Mouse (Mus musculus) spleen, adult 2 months (tissue): Measurements from ENCODE around the gene Hsf4. TPM values are rescaled to one million over a fixed set of nuclear protein-coding genes. Genes with fewer than 3 reads are reported as not detected.
"Not testable (repeated sequence)": the region's sequence is repeated elsewhere in the genome, so short reads cannot be mapped to it uniquely, and the experiment has no call there.

Experiments used
- DNase-seq, 2 experiments: peaks; one replicate each; pipeline versions ENCODE4 v3.0.0 to v3.0.0-alpha.2; 2012 to 2021; ENCODE audit warnings: low spot score in 2 of 2, low read depth in 1 of 2
- H3K27ac ChIP-seq: fragments of 200-500 bp; 2 replicates; pipeline ENCODE4 v1.5.1; 2012; ENCODE audit warnings: low read length, inconsistent platforms; ENCODE audit not compliant: insufficient read depth
- H3K27me3 ChIP-seq: fragments of 200-500 bp; 2 replicates; pipeline ENCODE4 v1.6.1; 2012; ENCODE audit warnings: mild to moderate bottlenecking, moderate library complexity, low read length, inconsistent platforms; ENCODE audit not compliant: control insufficient read depth, insufficient read depth
- H3K36me3 ChIP-seq: fragments of 200-500 bp; 2 replicates; pipeline ENCODE4 v1.6.1; 2012; ENCODE audit warnings: mild to moderate bottlenecking, low read length, inconsistent platforms; ENCODE audit not compliant: control insufficient read depth, insufficient read depth
- H3K4me1 ChIP-seq: fragments of 200-500 bp; 2 replicates; pipeline ENCODE4 v1.6.1; 2011; ENCODE audit warnings: inconsistent platforms; ENCODE audit not compliant: control insufficient read depth, insufficient read depth, insufficient read length
- H3K4me3 ChIP-seq: fragments of 200-500 bp; 2 replicates; pipeline ENCODE4 v1.5.1; 2011; ENCODE audit warnings: mild to moderate bottlenecking, inconsistent platforms; ENCODE audit not compliant: insufficient read depth, insufficient read length; ENCODE audit errors: extremely low read depth
- CTCF ChIP-seq: fragments of 200-500 bp; IDR thresholded peaks from 2 replicates; pipeline ENCODE4 v1.5.1; 2011; ENCODE audit warnings: mild to moderate bottlenecking, inconsistent platforms; ENCODE audit not compliant: insufficient read depth, insufficient read length, insufficient replicate concordance; ENCODE audit errors: extremely low read depth
- POLR2A ChIP-seq: fragments of 200-500 bp; IDR thresholded peaks from 2 replicates; pipeline ENCODE4 v1.6.1; 2011; ENCODE audit warnings: low read depth, low read length, inconsistent platforms
- WGBS: fragments of 180-500 bp; shearing (Covaris S2); methylation state at CpG from one replicate; pipeline ENCODE4 v1.1.7; 2018; 5-methylcytosine and 5-hydroxymethylcytosine counted together
- polyA plus RNA-seq: library from polyadenylated mRNA; depleted of rRNA; stranded (reverse); fragments of >200 nt; gene quantifications from 2 replicates; pipeline ENCODE4 v1.2.3, GENCODE M21; 2012; rRNA removed

Gene Hsf4
- polyA plus RNA-seq: 2.5 and 2.7 TPM in 2 replicates

DNA sequence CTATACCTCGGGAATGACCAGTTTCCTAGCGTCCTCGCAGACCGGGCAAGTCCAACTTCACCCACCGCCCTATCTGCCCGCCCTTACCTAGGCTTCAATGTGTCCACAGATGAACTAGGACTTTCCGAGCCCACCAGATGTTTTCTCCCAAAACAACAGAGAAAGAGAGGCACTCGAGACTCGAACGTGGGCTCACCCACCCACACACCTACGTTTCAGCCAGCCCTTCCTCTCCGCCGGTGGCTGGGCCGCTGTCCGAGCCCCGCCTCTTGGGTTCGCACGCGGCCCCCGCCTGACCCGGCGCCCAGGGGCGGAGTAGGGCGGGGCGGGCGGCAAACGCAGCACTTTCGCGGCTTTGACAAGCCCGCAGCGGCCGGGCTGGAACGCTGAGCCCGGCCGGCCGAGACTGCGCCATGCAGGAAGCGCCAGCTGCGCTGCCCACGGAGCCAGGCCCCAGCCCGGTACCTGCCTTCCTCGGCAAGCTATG, at the start of gene Hsf4:
TSS of gene Hsf4 (plus strand) at position 341 of the 487 bp plus-strand sequence.
- peak in 1 of 2 experiments; percentile 40 for DNase-seq
- Histone ChIP-seq H3K27me3 (0 out of 2 replicates have a peak, but pooled peaks cover 5% of the 10 kb centered on the region), H3K4me3 (peak within 1 kb of the TSS; percentile 37; the same call in 1 of the 2 replicates), H3K27ac (no peak within 1 kb of the TSS), H3K4me1 (peaks cover 15% of the 10 kb centered on the region), H3K36me3 (peaks cover 4% of the 10 kb centered on the region)
- no peak for TF ChIP-seq POLR2A
- no peak for TF ChIP-seq CTCF
- WGBS: 4% methylated on average over 42 of the region's 42 CpGs

DNA sequence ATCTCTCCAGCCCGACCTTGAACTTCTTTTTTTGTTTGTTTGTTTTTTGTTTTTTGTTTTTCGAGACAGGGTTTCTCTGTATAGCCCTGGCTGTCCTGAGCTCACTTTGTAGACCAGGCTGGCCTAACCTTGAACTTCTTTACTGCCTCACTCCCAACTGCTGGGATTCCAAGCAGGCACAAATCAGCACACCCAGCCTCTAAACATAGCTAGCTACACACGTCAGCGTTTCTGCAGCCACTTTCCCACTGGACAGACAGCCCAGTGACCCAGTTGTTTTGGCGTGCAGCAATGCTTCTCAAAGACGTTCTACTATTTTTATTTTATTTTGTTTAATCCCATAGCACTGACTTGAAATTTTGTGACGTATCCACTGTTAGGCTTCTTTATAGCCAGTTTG, 45.8 kb upstream of the Hsf4 start:
- no peak overlapping the region for H3K4me3 ChIP-seq
- peaks cover 5% of the 10 kb centered on the region; the same call in 1 of the 2 replicates for H3K4me1 ChIP-seq
- no peaks in the 10 kb centered on the region; the same call in 1 of the 2 replicates for H3K36me3 ChIP-seq
- H3K27ac ChIP-seq: no peak overlapping the region
- no peaks in the 10 kb centered on the region for H3K27me3 ChIP-seq
- WGBS: 85% methylated on average over 7 of the region's 7 CpGs
- no peak for DNase-seq
- TF ChIP-seq POLR2A (no peak), CTCF (no peak)

DNA sequence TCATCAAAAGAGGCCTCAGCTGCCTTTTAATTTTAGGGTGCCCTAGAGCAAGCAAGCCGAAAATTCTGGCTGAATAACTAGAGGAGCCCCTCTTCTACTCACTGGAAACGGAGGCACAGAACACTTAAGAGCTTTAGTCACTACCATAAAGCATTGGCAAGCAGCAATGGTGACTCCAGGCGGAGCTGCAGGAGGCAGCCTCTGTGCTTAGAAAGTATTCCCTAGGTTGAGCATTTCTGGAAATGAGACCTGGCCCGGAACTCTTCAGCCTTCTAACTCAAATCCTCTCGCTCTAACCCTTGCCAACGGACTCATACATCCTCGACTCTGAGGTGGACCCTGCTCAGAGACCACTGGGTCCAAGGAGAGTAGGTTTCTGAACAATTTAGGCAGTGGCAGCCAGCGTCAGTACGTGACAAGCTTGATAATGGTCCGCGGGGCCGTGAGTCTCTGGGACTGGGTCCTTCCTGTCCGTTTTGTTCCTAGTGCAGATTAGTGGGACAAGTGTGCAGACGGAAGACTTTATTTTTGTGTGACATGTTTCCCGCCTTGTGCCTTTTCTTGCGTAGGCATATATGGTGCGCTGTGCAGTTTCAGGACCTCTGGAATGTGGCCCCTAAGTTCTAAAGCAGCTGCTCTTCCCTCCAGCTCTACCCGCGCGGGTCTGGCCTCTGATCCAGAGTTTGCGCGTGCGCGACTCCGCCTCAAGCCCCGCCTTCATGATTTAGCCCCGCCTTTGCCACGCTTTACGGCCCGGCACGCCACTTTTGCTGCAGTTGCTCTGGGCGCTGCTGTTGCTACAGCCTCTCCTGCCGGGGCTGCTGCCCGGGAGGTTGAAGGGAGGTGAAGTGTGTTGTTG, 45.0 kb upstream of the Hsf4 start, which contains the start of gene D230025D16Rik:
TSS of gene D230025D16Rik (plus strand) at position 733 of the 859 bp plus-strand sequence.
- WGBS: 5% methylated on average over 34 of the region's 34 CpGs
- DNase-seq: peak; percentile 79 to 93
- Histone ChIP-seq H3K36me3 (no peaks in the 10 kb centered on the region; the same call in 1 of the 2 replicates), H3K27me3 (no peaks in the 10 kb centered on the region), H3K27ac (peak within 1 kb of the TSS; percentile 82), H3K4me3 (peak within 1 kb of the TSS; percentile 96), H3K4me1 (peaks cover 5% of the 10 kb centered on the region; the same call in 1 of the 2 replicates)
- TF ChIP-seq POLR2A: peak; percentile 84
- TF ChIP-seq CTCF: no peak

DNA sequence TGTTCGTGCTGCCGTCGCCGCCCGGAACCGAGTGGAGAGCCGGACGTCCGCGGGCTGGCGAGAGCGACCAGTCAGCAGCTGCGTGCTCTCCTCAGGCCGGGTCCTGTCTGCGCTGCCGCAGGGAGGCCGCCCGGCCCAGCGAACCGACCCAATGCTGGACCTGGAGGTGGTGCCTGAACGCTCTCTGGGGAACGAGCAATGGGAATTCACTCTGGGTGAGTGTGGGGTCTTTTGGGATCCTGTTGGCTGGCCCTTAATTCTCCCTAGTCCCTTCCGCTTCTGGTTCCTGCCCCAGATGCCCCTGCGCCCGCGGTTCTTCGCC, 44.4 kb upstream of the Hsf4 start:
- WGBS: under 1% methylated on average over 27 of the region's 27 CpGs
- peak; percentile 15; the same call in 1 of the 2 replicates for TF ChIP-seq POLR2A
- TF ChIP-seq CTCF: no peak
- H3K27ac ChIP-seq: peak overlapping the region; percentile 82

DNA sequence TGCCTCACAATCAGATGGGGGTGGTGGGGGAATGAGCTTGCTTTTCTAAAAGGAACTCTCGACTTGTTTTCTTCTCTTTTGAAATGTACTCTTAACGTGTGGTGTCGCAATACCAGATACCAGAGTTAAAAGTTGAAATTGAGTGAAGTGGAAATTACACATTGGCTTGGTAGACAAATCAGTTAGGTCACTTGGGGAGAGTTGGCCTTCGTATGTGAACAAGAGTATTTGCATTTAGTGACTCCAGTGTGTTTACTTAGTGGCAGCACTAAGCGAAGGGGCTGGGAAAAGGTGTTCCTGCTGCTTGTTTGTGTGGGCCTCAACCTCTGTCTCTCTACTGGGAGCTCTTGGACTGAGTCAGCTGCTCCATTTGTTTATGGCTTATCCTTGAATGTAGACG, 43.7 kb upstream of the Hsf4 start:
- no peak for TF ChIP-seq CTCF
- no peak for TF ChIP-seq POLR2A
- DNase-seq: no peak
- H3K27ac ChIP-seq: no peak overlapping the region
- H3K4me3 ChIP-seq: peak overlapping the region; percentile 34
- peaks cover 5% of the 10 kb centered on the region; the same call in 1 of the 2 replicates for H3K4me1 ChIP-seq
- no peaks in the 10 kb centered on the region; the same call in 1 of the 2 replicates for H3K36me3 ChIP-seq
- 16% methylated on average over 6 of the region's 6 CpGs for WGBS
- H3K27me3 ChIP-seq: no peaks in the 10 kb centered on the region

More for the DNA sequence above, 44.4 kb upstream of the Hsf4 start:
- Histone ChIP-seq H3K4me3 (peak overlapping the region; percentile 96), H3K27me3 (no peaks in the 10 kb centered on the region), H3K4me1 (peaks cover 5% of the 10 kb centered on the region; the same call in 1 of the 2 replicates), H3K36me3 (no peaks in the 10 kb centered on the region; the same call in 1 of the 2 replicates)
- no peak for DNase-seq

DNA sequence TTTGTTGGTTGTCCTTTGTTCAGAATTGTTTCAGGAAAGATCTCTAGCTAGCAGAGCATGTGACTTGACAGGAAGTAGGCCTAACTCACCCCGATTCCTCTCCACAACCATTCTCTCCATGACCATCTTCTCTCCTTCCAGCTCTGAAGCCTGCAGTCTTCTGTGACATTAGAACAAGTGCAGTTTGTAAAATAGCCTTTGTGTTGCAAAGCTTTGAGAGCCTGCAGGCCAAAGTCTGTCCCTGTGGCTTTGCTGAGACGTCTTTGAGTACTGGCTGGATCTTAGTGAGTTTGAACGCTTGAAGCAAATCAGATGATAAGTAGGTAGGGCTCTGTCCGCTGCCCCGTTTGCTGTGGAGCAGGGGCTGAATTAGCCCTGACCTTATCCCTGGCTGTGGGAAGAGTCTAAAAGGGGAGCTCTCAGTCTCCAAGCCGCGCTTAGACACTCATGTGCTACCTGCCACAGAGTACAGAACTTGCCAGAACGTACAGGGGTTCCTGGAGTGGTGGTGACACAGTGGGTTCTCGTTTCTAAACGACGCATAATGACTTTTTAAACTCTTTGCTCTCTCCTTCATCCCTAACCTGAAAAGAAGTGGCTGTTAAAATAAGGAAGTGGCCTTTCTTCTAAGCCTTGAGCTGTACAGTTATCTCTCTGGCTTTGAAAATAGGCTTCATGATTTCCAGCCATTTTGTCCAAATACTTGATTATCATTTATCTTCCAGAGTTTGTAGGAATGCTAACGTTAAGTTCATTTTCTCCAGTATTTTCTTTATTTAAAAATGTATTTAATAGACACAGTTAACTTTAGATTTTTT, 37.9 kb upstream of the Hsf4 start:
- Histone ChIP-seq H3K4me3 (no peak overlapping the region), H3K36me3 (peaks cover 12% of the 10 kb centered on the region), H3K27me3 (no peaks in the 10 kb centered on the region), H3K4me1 (no peaks in the 10 kb centered on the region; the same call in 1 of the 2 replicates), H3K27ac (no peak overlapping the region)
- no peak for DNase-seq
- WGBS: 66% methylated on average over 12 of the region's 12 CpGs
- TF ChIP-seq POLR2A (no peak), CTCF (no peak)

DNA sequence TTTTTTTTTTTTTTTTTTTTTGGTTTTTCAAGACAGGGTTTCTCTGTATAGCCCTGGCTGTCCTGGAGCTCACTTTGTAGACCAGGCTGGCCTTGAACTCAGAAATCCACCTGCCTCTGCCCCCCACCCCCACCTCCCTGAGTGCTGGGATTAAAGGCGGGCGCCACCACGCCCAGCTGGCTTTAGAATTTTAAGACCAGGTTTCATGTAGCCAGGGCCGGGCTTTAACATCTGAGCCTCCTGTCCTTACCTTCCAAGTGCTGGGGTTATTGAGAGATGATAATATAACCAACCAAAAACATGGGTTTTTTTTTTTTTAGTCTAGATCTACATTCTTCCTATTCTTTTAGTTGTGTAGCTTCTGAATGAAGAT, 37.3 kb upstream of the Hsf4 start:
- not testable (repeated sequence) for H3K4me3 ChIP-seq, H3K27ac ChIP-seq, H3K27me3 ChIP-seq, DNase-seq, H3K4me1 ChIP-seq
- H3K36me3 ChIP-seq: peaks cover 14% of the 10 kb centered on the region
- 96% methylated on average over 4 of the region's 4 CpGs for WGBS
